Mouse (Mus musculus) cerebellum, adult 2 months (tissue): ENCODE measurements around the gene Nid2.

ENCODE experiments used
- CTCF ChIP-seq: fragments of 200-500 bp; IDR thresholded peaks from 2 replicates; pipeline ENCODE4 v1.5.1; 2011; ENCODE audit warnings: low read depth, mild to moderate bottlenecking, control low read depth, low read length, moderate library complexity, borderline replicate concordance; ENCODE audit not compliant: insufficient read depth
- POLR2A ChIP-seq: fragments of 200-500 bp; IDR thresholded peaks from 2 replicates; pipeline ENCODE4 v1.6.1; 2011; ENCODE audit warnings: low read length, control low read depth, borderline replicate concordance; ENCODE audit not compliant: insufficient read depth

- TF ChIP-seq CTCF (no peak), POLR2A (no peak)
Measured at GRCm38 (mm10) chr14:19728737-19729136, 22.3 kb upstream of the Nid2 start.
